Mouse (Mus musculus): ENCODE data around the gene Hip1r. TPM values are rescaled to one million over a fixed set of nuclear protein-coding genes. Genes with fewer than 3 reads are reported as not detected.

The Hip1r gene
- polyA plus RNA-seq, 1 experiment from 2014 or later: 11.4 TPM

DNA sequence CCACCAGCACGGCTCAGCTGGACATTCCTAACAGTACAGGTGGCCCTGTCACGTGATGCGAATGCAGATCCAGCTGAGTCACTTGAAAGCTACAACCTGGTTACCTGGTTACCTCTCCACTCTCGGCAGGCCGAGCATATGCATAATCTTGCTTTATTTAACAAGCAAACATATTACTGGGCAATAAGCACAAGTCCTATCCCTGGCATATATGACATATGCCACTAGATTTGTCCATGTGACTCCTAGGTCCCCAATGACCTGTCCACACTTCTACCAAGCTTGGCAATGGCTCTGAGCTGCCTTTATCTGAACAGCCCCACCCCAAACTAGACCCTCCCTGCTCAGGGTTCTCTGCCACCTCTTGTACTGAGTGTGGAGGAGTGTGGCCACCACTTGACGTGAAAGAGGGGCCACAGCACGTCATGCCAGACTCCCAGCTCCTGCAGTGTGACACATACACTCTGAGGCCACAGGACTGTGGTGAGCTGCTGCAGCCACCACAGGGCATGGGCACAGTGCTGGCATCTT lies 42.9 kb downstream of the Hip1r start:
- no peak overlapping the region for H3K4me3 ChIP-seq (replicated peaks)
- no peaks in the 10 kb centered on the region for H3K9me3 ChIP-seq (replicated peaks)
- no peak for ATAC-seq (ENCODE audit: insufficient read depth)
- no peak overlapping the region for H3K27ac ChIP-seq (replicated peaks)
- H3K4me1 ChIP-seq (replicated peaks): peaks cover 99% of the 10 kb centered on the region
- H3K27me3 ChIP-seq: no peaks in the 10 kb centered on the region
- no peak overlapping the region for H3K4me2 ChIP-seq
- no peak overlapping the region for H3K9ac ChIP-seq
- H3K36me3 ChIP-seq (replicated peaks): peaks cover 5% of the 10 kb centered on the region; the same call in 1 of the 2 replicates
- 62% methylated on average over 7 of the region's 7 CpGs for WGBS (ENCODE audit: insufficient replicate concordance)

DNA sequence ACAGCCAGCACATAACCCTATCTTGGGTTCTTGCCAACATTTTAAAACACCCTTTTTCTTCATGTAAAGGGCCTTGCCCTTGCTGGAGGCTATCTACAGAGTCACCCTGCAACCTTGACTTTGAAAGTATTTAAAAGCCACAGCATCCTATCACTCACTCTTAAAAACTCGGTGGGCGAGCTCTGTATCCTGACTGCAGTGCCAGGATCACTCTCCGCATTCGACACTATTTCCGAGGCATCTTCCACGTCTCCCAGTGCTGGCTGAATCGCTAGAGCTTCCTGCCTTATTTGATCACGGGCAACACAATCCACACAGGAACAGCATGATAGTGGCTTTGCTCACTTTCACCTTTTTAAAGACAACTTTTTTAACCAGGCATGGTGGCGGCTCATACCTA lies 44.5 kb downstream of the Hip1r start:
- Histone ChIP-seq H3K9ac (no peak overlapping the region), H3K36me3 (replicated peaks) (peaks cover 13% of the 10 kb centered on the region; the same call in 1 of the 2 replicates), H3K4me2 (no peak overlapping the region), H3K4me3 (replicated peaks) (no peak overlapping the region), H3K4me1 (replicated peaks) (peaks cover 98% of the 10 kb centered on the region), H3K9me3 (replicated peaks) (no peaks in the 10 kb centered on the region), H3K27ac (replicated peaks) (0 out of 2 replicates have a peak overlapping the region, but pooled peaks have one; percentile 59), H3K27me3 (no peaks in the 10 kb centered on the region)
- no peak for ATAC-seq (ENCODE audit: insufficient read depth)
- 65% methylated on average over 9 of the region's 9 CpGs for whole genome bisulfite sequencing (ENCODE audit: insufficient replicate concordance)

DNA sequence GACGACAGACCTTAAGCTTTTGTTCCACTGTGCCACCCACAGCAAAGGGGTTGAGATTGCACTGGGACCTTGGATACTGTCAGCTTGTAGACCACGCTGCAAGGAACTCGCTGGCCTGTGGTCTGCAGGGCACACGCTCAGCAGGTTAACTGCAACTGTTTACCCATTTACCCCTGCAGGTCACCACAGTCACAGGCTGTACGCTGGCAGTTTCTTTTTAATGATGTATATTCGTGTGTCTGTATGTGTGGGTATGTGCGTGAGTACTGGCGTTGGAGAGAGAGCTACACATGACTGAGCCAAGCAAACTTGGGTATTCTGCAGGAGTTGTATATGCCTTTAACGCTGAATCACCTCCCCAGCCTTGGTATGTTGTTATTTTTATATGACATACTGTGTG lies 45.2 kb downstream of the Hip1r start:
- H3K27me3 ChIP-seq: no peaks in the 10 kb centered on the region
- peaks cover 98% of the 10 kb centered on the region for H3K4me1 ChIP-seq (replicated peaks)
- peak overlapping the region; percentile 48 for H3K4me2 ChIP-seq
- H3K27ac ChIP-seq (replicated peaks): peak overlapping the region; percentile 59
- H3K36me3 ChIP-seq (replicated peaks): peaks cover 13% of the 10 kb centered on the region; the same call in 1 of the 2 replicates
- no peak for ATAC-seq (ENCODE audit: insufficient read depth)
- no peaks in the 10 kb centered on the region for H3K9me3 ChIP-seq (replicated peaks)
- no peak overlapping the region for H3K9ac ChIP-seq
- WGBS (ENCODE audit: insufficient replicate concordance): 42% methylated on average over 9 of the region's 9 CpGs
- no peak overlapping the region for H3K4me3 ChIP-seq (replicated peaks)

DNA sequence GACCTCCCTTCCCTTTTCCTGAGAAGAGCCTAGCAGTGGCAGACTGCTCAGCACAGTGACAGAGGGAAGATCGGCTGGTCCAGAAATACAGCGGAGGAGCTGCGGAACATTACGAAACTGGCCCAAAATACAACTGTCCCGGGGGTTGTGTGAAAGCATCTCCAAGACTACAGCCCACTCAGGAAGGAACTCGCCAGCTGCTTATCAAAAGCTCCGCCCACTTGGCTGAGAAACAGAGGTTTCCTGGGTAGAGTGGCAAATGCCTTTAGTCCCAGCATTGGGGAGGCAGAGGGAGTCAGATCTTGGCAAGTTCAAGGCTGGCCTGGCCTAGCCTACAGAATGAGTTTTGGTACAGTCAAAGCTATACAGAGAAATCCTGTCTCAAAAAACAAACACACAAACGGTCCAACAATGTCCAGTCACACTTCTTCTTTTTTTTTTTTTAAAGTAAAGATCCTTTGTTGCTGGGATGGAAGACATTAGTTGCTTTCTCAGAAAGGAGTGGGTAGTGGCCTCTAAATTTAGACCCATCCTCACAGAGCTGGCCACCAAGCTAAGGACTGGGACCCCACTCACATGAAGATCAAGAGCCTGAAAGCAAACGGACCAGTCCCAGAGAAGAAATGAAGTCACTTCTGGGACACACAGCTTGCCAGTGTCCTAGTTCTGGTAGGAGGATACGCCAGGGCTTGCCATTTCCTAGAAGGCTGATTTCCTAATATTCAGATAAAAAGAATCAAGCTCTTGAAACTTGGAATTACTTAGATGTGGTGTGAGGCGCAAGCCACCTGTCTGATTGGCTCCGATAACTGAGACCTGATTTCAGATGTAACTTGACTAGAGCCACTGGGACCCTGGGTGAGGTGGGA lies 46.2 kb downstream of the Hip1r start:
- H3K27ac ChIP-seq (replicated peaks): peak overlapping the region; percentile 78
- no peaks in the 10 kb centered on the region for H3K9me3 ChIP-seq (replicated peaks)
- peaks cover 13% of the 10 kb centered on the region; the same call in 1 of the 2 replicates for H3K36me3 ChIP-seq (replicated peaks)
- peak; percentile 40 for ATAC-seq (ENCODE audit: insufficient read depth)
- H3K4me2 ChIP-seq: peak overlapping the region; percentile 48
- H3K9ac ChIP-seq: peak overlapping the region; percentile 37; the same call in 1 of the 2 replicates
- WGBS (ENCODE audit: insufficient replicate concordance): 28% methylated on average over 12 of the region's 12 CpGs
- H3K27me3 ChIP-seq: no peaks in the 10 kb centered on the region
- H3K4me1 ChIP-seq (replicated peaks): peaks cover 98% of the 10 kb centered on the region
- no peak overlapping the region for H3K4me3 ChIP-seq (replicated peaks)

DNA sequence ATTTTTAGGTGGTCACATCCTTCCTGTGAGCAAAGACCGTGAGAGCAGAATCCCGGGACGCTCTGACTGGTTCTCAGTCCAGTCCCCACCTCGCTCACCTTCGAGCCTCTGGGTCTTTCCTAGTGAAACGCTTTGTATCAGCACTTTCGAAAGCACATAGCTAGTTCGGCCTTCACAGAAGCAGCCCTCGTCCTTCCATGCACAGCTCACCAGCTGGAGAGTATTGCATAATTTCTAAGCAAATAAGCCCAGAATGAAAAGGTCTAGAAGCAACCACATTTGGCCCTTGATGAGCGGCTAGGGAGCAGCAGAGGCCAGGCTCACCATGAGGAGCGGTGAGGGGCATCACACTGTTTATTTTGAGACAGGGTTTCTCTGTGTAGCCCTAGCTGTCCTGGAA lies 47.7 kb downstream of the Hip1r start:
- H3K9me3 ChIP-seq (replicated peaks): no peaks in the 10 kb centered on the region
- H3K27me3 ChIP-seq: no peaks in the 10 kb centered on the region
- H3K9ac ChIP-seq: no peak overlapping the region
- H3K27ac ChIP-seq (replicated peaks): peak overlapping the region; percentile 78
- ATAC-seq (ENCODE audit: insufficient read depth): peak; percentile 26; the same call in 1 of the 2 replicates
- peaks cover 20% of the 10 kb centered on the region for H3K36me3 ChIP-seq (replicated peaks)
- peaks cover 99% of the 10 kb centered on the region for H3K4me1 ChIP-seq (replicated peaks)
- WGBS (ENCODE audit: insufficient replicate concordance): 61% methylated on average over 11 of the region's 11 CpGs
- H3K4me2 ChIP-seq: peak overlapping the region; percentile 8; the same call in 1 of the 2 replicates
- H3K4me3 ChIP-seq (replicated peaks): no peak overlapping the region

DNA sequence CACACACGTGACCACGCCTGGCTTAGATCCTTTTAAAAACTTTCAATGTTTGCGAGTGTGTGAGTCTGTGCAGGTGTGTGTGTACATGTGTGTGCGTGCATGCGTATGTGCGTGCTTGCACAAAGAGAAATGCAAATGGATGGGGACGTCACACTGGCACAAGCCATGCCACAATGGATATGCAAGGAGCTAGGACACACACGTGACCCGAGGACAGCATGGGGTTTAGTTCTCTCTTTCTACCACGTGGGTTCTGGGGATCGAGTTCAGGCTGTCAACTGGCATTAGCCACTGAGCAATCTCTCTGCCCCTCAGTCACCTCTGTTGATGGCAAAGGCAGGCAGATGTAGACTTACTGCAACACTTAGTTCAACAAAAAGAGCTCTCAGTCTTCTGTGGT lies 48.3 kb downstream of the Hip1r start:
- 52% methylated on average over 11 of the region's 11 CpGs for WGBS (ENCODE audit: insufficient replicate concordance)
- Histone ChIP-seq H3K4me3 (replicated peaks) (no peak overlapping the region), H3K9ac (0 out of 2 replicates have a peak overlapping the region, but pooled peaks have one; percentile 37), H3K27me3 (no peaks in the 10 kb centered on the region), H3K4me2 (peak overlapping the region; percentile 60), H3K27ac (replicated peaks) (peak overlapping the region; percentile 78), H3K4me1 (replicated peaks) (peaks cover 99% of the 10 kb centered on the region), H3K36me3 (replicated peaks) (peaks cover 25% of the 10 kb centered on the region), H3K9me3 (replicated peaks) (no peaks in the 10 kb centered on the region)
- ATAC-seq (ENCODE audit: insufficient read depth): no peak

DNA sequence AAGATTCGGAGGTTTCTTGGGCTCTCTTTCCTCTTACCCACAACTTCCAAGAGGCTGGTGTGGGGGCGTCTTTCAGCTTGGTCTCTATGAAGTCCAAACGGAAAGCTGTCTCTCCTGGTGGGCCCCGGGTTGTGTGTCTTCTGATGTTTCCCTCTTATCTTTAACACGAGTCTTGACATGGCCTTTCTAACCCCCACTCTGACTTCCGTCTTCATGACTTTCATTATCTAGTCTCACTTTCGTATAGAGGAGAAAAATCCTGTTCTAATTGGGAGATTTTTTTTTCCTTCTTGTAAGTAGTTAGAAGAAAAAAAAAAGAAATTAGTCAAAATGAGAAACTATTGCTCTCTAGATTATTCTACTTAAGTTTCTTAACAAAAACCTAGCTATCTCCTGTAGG lies 48.9 kb downstream of the Hip1r start:
- Histone ChIP-seq H3K27me3 (no peaks in the 10 kb centered on the region), H3K9ac (peak overlapping the region; percentile 37; the same call in 1 of the 2 replicates), H3K4me3 (replicated peaks) (no peak overlapping the region), H3K36me3 (replicated peaks) (peaks cover 27% of the 10 kb centered on the region), H3K27ac (replicated peaks) (peak overlapping the region; percentile 78), H3K9me3 (replicated peaks) (no peaks in the 10 kb centered on the region), H3K4me2 (peak overlapping the region; percentile 60), H3K4me1 (replicated peaks) (peaks cover 98% of the 10 kb centered on the region)
- WGBS (ENCODE audit: insufficient replicate concordance): 7% methylated on average over 7 of the region's 7 CpGs
- ATAC-seq (ENCODE audit: insufficient read depth): no peak

DNA sequence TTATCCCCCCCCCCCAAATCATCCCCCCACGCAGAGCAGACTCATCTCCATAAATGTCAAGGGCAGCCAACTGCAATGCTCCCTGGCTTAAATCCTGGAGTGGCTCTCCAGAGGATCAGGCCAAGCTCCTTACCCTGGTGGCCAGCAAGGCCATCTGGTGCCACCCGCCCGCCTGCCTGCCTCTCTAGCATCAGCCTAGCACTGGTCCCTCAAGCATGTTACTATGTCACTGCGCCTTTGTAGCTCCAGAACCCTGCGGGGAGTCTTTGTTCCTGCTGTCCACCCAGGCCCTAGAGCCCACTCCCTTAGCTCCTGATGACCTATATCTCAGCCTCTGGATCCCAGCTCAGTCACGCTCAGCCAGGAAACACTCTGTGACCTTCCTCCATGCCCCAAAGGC lies 51.2 kb downstream of the Hip1r start:
- Histone ChIP-seq H3K9ac (0 out of 2 replicates have a peak overlapping the region, but pooled peaks have one; percentile 9), H3K27me3 (no peaks in the 10 kb centered on the region), H3K9me3 (replicated peaks) (no peaks in the 10 kb centered on the region), H3K4me2 (no peak overlapping the region), H3K4me3 (replicated peaks) (no peak overlapping the region), H3K27ac (replicated peaks) (peak overlapping the region; percentile 69), H3K4me1 (replicated peaks) (peaks cover 98% of the 10 kb centered on the region), H3K36me3 (replicated peaks) (peaks cover 32% of the 10 kb centered on the region)
- WGBS (ENCODE audit: insufficient replicate concordance): 80% methylated on average over 6 of the region's 6 CpGs
- ATAC-seq (ENCODE audit: insufficient read depth): no peak

DNA sequence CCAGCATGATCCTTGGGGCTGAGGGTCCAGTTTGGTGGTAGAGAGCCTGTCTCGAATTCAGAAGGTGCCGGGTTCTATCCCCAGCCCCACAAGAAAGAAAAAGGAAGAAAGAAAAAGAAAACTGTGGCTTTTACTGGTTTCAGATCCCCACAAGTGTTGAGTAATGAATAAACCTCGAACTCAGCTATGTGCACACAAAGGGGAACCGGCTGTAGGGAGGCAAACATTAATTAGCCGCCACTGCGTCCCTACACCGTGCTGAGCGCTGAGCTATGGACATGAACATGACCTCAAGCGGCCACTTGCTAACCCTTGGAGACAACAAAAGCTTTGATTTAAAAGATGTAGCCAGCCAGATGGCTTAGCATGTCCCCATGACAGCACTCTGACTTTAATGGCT lies 51.7 kb downstream of the Hip1r start:
- Histone ChIP-seq H3K4me1 (replicated peaks) (peaks cover 98% of the 10 kb centered on the region), H3K36me3 (replicated peaks) (peaks cover 32% of the 10 kb centered on the region), H3K27me3 (no peaks in the 10 kb centered on the region), H3K9ac (peak overlapping the region; percentile 9; the same call in 1 of the 2 replicates), H3K4me3 (replicated peaks) (no peak overlapping the region), H3K4me2 (peak overlapping the region; percentile 3; the same call in 1 of the 2 replicates), H3K9me3 (replicated peaks) (no peaks in the 10 kb centered on the region), H3K27ac (replicated peaks) (peak overlapping the region; percentile 69)
- ATAC-seq (ENCODE audit: insufficient read depth): no peak
- 52% methylated on average over 9 of the region's 9 CpGs for WGBS (ENCODE audit: insufficient replicate concordance)

DNA sequence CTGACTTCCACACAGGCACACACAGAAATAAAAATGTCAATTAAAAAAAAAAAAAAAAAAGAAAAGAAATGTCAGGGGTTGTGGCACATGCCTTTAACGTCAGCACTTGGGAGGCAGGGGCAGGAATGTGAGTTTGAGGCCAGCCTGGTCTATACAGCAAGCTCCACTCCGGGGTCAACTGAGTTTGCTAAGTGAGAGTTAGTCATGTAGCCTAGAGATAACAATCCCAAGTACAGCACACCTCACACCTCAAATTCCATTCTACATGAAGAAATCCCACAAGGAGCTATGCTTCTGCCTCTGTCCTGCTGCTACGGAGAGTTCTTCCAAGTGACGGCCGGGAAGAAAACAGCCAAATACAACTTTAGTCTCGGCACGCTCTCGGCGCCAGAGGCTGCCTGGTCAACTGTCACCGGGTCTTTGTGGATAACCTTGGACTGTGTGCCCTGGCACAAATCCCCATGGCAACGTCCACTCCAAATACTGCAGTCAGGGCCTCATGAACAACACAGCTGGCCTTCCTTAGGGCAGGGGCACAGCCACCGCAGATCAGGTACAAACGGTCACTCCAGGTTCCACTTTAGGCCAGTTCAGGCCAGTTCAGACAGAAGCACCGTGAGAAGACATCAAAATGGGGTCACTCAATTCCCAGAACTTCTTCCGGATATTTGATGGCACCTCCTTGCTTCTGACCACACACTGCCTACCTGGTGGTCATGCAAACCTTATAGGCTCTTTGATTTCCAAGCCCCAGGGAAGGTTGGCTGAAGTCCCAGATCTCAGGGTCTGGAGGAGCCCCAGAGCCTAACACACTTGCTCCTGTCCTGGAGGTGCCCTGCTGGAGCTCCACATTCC lies 52.4 kb downstream of the Hip1r start:
- peaks cover 98% of the 10 kb centered on the region for H3K4me1 ChIP-seq (replicated peaks)
- peak overlapping the region; percentile 3; the same call in 1 of the 2 replicates for H3K4me2 ChIP-seq
- no peaks in the 10 kb centered on the region for H3K9me3 ChIP-seq (replicated peaks)
- no peaks in the 10 kb centered on the region for H3K27me3 ChIP-seq
- peaks cover 31% of the 10 kb centered on the region for H3K36me3 ChIP-seq (replicated peaks)
- peak overlapping the region; percentile 69 for H3K27ac ChIP-seq (replicated peaks)
- H3K9ac ChIP-seq: no peak overlapping the region; the same call in 1 of the 2 replicates
- WGBS (ENCODE audit: insufficient replicate concordance): 82% methylated on average over 15 of the region's 15 CpGs
- ATAC-seq (ENCODE audit: insufficient read depth): peak; percentile 8; the same call in 1 of the 2 replicates
- no peak overlapping the region for H3K4me3 ChIP-seq (replicated peaks)

Measured in liver, embryonic 15.5 days (tissue).